Mouse (Mus musculus) limb, embryonic 12.5 days (tissue): ENCODE data around the gene Rtn4rl2. TPM values are rescaled to one million over a fixed set of nuclear protein-coding genes. Genes with fewer than 3 reads are reported as not detected.

ENCODE experiments used
- ATAC-seq: fragments of 200-750 bp; cut with Nextera tagmentation; 2 replicates; pipeline ENCODE4 v1.8.0; 2017; ENCODE audit warnings: low read depth, moderate TSS enrichment; ENCODE audit not compliant: insufficient number of reproducible peaks, insufficient read depth, low FRiP score, low TSS enrichment
- H3K27ac ChIP-seq: fragments of 300-500 bp; sonication (generic); 2 replicates; pipeline ENCODE4 v1.5.1; 2016; ENCODE audit warnings: mild to moderate bottlenecking, moderate library complexity
- H3K27me3 ChIP-seq: fragments of 300-500 bp; sonication (generic); 2 replicates; pipeline ENCODE4 v1.6.1; 2016; ENCODE audit warnings: mild to moderate bottlenecking, moderate library complexity
- H3K36me3 ChIP-seq: fragments of 300-500 bp; sonication (generic); 2 replicates; pipeline ENCODE4 v1.6.1; 2016; ENCODE audit warnings: mild to moderate bottlenecking, moderate library complexity
- H3K4me1 ChIP-seq: fragments of 300-500 bp; sonication (generic); replicated peaks from 2 replicates; pipeline ENCODE4 v1.6.1; 2016
- H3K4me2 ChIP-seq: fragments of 300-500 bp; sonication (generic); 2 replicates; pipeline ENCODE4 v1.6.1; 2016; ENCODE audit warnings: mild to moderate bottlenecking, moderate library complexity
- H3K4me3 ChIP-seq: fragments of 300-500 bp; sonication (generic); replicated peaks from 2 replicates; pipeline ENCODE4 v1.5.1; 2016; ENCODE audit warnings: mild to moderate bottlenecking
- H3K9ac ChIP-seq: fragments of 300-500 bp; sonication (generic); replicated peaks from 2 replicates; pipeline ENCODE4 v1.6.1; 2016; ENCODE audit warnings: mild to moderate bottlenecking, moderate library complexity
- H3K9me3 ChIP-seq: fragments of 300-500 bp; sonication (generic); 2 replicates; pipeline ENCODE4 v1.6.1; 2016; ENCODE audit warnings: mild to moderate bottlenecking, moderate library complexity
- WGBS: fragments of 180-500 bp; shearing (Covaris S2); methylation state at CpG from one replicate; pipeline ENCODE4 v1.1.7; 2016; 5-methylcytosine and 5-hydroxymethylcytosine counted together
- polyA plus RNA-seq: library from polyadenylated mRNA; unstranded; fragments of >200 nt; fragmentation: Nextera tagmentation; extraction: Ambion mirVana; gene quantifications from 2 replicates; pipeline ENCODE4 v1.2.1, GENCODE M21; 2016

Rtn4rl2 gene
- polyA plus RNA-seq, 1 experiment from 2014 or later: 0.84 TPM

DNA sequence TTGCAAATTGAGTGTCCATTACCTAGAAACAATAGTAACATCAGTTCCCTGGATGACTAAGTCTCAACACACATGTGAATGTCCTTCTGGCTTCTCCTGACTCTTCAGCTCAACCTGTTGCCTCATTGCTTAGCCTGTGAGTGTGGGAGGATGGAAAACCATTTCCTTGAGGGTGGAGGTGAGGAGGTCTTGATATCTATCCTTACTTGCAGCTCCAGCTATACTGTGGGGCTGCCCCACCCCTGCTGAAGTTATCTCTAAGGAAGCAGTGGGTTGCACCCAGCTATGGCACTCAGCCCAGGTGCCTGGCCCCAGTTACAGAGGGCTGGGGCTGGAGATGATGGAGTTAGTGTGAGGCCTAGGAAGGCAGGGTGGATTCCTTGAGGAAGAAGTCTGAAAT, 44.6 kb downstream of the Rtn4rl2 start:
- peaks cover 16% of the 10 kb centered on the region for H3K27me3 ChIP-seq
- peaks cover 27% of the 10 kb centered on the region for H3K4me1 ChIP-seq
- H3K27ac ChIP-seq: no peak overlapping the region
- peaks cover 28% of the 10 kb centered on the region; the same call in 1 of the 2 replicates for H3K36me3 ChIP-seq
- peak overlapping the region; percentile 70; the same call in 1 of the 2 replicates for H3K4me3 ChIP-seq
- H3K9ac ChIP-seq: no peak overlapping the region
- peak overlapping the region; percentile 94 for H3K4me2 ChIP-seq
- no peak for ATAC-seq
- no peaks in the 10 kb centered on the region for H3K9me3 ChIP-seq

DNA sequence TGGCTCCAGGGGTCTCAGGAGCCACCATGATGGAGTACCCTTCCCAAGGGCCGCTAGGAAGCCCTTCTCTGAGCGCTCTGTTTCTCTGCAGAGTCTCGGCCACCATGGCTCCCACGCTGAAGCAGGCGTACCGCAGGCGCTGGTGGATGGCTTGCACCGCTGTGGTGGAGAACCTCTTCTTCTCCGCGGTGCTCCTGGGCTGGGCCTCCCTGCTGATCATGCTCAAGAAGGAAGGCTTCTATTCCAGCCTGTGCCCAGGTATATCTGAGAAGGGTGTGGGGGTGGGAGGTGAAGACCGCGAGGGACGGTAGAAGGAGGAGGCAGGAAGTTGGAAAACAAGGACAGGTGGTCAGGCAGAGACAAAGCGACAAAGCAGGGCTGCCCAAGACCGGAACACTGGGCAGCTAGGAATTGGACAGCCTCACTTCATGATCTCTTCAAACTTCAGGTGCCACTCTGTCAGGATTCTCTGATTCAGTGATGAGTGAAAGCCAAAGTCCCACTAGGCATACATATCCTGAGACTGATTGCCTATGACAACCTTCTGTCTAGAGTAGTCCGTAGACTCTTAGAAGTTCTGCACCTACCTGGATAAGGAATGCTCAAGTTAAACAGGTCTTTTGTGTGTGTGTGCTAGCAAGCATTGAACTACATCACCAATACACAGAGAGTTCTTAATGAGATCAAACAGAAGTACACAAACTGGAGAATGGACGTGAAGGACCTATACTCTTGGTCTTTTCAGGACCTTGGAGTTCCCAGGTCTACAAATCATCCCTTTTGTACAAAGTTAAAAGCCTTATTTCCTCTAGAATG, 45.6 kb downstream of the Rtn4rl2 start:
- peaks cover 27% of the 10 kb centered on the region for H3K4me1 ChIP-seq
- H3K27me3 ChIP-seq: peaks cover 16% of the 10 kb centered on the region
- peak overlapping the region; percentile 95 for H3K27ac ChIP-seq
- H3K4me2 ChIP-seq: peak overlapping the region; percentile 94
- no peaks in the 10 kb centered on the region for H3K9me3 ChIP-seq
- H3K9ac ChIP-seq: peak overlapping the region; percentile 84
- H3K36me3 ChIP-seq: peaks cover 20% of the 10 kb centered on the region; the same call in 1 of the 2 replicates
- ATAC-seq: 0 out of 2 replicates have a peak, but pooled peaks have one; percentile 9
- H3K4me3 ChIP-seq: peak overlapping the region; percentile 70
- WGBS: 8% methylated on average over 17 of the region's 17 CpGs

DNA sequence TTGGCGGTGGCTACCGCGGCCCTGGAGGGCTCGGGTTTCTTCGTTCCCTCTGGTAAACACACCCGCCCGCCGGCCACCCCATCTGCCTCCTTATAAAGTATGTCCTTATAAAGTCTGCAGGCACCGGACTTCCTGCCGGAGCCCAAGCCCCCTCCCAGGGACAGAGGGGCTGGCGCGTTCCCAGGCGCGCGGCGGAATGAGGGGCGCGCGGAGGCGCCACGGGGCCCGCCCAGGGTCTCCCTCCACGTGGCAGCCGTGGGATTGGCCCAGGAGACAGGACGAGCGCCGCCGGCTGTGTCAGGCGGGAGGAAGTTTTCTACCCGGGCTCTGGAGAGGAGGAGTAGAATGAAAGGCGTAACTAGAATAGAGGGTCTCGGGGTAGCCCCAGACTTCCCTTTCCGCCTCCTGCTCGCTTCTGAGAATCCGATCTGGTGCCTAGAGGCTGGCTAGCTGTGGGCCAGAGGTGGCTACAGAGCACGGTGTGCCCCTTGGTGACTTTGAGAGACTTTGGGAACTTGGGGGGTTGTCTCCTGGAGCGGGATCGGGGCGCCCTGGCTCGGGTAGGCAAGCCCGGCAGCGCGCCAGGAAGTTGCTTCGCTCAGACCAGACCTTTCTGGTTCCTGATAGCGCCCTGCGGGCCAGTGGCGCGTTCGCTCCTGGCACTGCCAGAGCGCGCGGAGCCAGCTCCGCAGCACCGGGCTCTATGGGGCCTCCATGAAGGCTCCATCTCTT, 46.3 kb downstream of the Rtn4rl2 start:
- H3K9ac ChIP-seq: peak overlapping the region; percentile 84
- peak overlapping the region; percentile 70 for H3K4me3 ChIP-seq
- H3K27me3 ChIP-seq: peaks cover 16% of the 10 kb centered on the region
- peak overlapping the region; percentile 95 for H3K27ac ChIP-seq
- peaks cover 12% of the 10 kb centered on the region; the same call in 1 of the 2 replicates for H3K36me3 ChIP-seq
- peaks cover 27% of the 10 kb centered on the region for H3K4me1 ChIP-seq
- ATAC-seq: peak; percentile 92
- under 1% methylated on average over 54 of the region's 54 CpGs for WGBS
- H3K9me3 ChIP-seq: no peaks in the 10 kb centered on the region
- peak overlapping the region; percentile 94 for H3K4me2 ChIP-seq

DNA sequence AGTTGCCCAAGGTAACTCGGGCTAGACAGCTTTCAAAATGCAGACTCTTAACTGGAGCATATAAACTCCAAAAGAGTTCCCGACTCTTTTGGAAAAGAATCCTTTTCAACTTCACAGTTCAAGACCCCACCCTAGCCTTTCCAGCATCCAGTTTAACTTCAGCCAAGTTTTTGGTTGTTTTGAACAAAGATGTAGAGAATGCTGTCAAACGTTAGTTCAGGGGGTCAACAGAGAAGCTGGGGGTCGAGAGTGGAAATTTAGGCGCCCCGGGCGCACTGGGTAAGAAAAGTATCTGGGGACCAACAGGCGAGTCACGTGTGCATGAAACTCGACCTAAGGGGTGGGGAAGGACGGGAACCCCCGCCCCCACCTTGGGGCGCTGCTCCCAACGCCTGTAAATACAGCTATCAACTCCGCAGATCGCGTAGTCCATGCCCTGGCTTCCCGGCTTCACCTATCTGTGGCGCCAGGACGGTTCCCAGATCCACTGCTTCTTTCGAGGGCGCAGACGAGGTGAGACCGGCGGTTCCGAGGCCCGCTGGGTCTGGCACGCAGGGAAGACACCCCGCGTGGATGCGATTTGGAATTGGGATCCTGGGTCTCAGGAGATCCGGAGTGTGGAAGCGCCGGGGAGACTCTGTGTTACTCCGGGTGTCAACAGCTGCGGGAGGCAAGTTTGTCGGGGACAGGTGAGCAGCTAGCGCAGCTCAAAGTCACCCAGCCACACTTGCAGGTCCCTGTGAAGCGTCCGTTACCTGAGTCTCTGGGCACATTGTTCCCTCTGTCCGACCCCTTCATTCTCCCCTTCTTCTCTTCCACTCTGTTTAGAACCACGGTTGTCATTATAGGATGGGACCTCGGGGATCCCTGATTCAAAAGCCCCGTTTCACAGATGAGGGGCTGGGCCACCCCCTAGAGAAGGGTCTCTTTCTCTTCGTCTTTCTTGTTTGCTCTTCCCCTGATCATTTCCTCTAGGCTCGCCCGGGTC, 47.2 kb downstream of the Rtn4rl2 start:
- Histone ChIP-seq H3K27me3 (peaks cover 16% of the 10 kb centered on the region), H3K36me3 (peaks cover 6% of the 10 kb centered on the region; the same call in 1 of the 2 replicates), H3K27ac (peak overlapping the region; percentile 95), H3K9ac (peak overlapping the region; percentile 84), H3K4me1 (peaks cover 27% of the 10 kb centered on the region), H3K9me3 (no peaks in the 10 kb centered on the region), H3K4me2 (peak overlapping the region; percentile 94), H3K4me3 (peak overlapping the region; percentile 70)
- peak; percentile 43 for ATAC-seq
- WGBS: under 1% methylated on average over 47 of the region's 47 CpGs

DNA sequence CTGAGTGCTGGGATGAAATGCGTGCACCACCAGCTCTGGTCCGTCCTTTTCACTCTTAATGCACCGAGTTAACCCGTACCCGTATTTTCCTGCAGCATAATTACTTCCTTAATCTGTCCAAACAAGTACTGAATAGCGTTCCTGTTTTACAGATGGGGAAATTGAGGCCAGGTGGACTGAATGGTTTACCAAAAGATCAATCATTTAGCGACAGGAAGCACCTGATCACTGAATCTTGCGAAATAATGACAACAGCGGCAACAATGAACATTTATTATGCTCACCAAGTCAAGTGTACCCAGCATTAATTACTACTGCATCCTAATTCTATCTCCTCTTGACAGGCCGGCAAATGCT, 47.9 kb downstream of the Rtn4rl2 start, which contains the start of gene Slc43a1:
TSS of gene Slc43a1 (plus strand) at position 258 of the 357 bp plus-strand sequence.
- Histone ChIP-seq H3K27ac (peak within 1 kb of the TSS; percentile 95), H3K36me3 (0 out of 2 replicates have a peak, but pooled peaks cover 5% of the 10 kb centered on the region), H3K4me2 (peak within 1 kb of the TSS; percentile 94), H3K27me3 (peaks cover 16% of the 10 kb centered on the region), H3K4me3 (peak within 1 kb of the TSS; percentile 70), H3K4me1 (peaks cover 27% of the 10 kb centered on the region), H3K9ac (peak within 1 kb of the TSS; percentile 84), H3K9me3 (no peaks in the 10 kb centered on the region)
- 11% methylated on average over 10 of the region's 10 CpGs for WGBS
- ATAC-seq: no peak

DNA sequence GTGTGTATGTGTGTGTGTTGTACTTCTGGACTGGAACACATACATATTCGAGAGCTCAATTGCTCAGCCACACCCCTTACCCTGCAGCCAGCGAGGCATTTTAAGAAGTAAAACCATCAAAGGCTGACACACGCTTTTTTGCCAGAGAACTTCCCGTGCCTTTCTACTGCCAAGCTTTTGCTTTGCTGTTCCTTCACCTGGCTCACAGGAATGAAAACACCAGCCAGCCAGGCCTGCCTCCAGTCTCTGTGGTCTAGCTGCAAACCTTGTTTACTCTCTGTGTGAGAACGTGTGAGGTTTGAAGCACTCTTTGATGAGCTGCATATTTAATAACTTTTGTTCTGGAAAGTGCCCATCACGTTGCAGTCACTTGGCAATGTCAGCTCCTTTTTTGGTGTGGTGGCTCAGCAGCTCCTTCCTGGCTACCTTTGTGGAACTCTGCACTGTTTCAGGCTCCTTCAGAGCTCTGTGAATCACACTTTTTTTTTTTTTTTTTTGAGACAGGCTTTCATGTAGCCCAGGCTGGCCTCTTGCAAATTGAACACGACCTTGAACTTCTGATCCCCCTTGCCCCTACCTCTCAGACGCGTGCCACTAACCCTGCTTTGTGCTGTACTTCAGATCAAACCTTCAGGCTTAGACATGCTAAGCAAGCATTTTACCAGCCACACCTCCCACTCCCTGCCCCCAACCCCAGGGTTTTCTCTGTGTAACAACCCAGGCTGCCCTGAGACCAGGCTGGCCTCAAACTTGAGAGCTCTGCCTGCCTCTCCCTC, 48.5 kb downstream of the Rtn4rl2 start:
- no peaks in the 10 kb centered on the region for H3K9me3 ChIP-seq
- no peak for ATAC-seq
- H3K4me1 ChIP-seq: peaks cover 27% of the 10 kb centered on the region
- H3K4me2 ChIP-seq: peak overlapping the region; percentile 94; the same call in 1 of the 2 replicates
- peak overlapping the region; percentile 5; the same call in 1 of the 2 replicates for H3K4me3 ChIP-seq
- no peak overlapping the region for H3K27ac ChIP-seq
- H3K27me3 ChIP-seq: peaks cover 16% of the 10 kb centered on the region
- H3K36me3 ChIP-seq: 0 out of 2 replicates have a peak, but pooled peaks cover 5% of the 10 kb centered on the region
- no peak overlapping the region for H3K9ac ChIP-seq
- 21% methylated on average over 9 of the region's 9 CpGs for WGBS

DNA sequence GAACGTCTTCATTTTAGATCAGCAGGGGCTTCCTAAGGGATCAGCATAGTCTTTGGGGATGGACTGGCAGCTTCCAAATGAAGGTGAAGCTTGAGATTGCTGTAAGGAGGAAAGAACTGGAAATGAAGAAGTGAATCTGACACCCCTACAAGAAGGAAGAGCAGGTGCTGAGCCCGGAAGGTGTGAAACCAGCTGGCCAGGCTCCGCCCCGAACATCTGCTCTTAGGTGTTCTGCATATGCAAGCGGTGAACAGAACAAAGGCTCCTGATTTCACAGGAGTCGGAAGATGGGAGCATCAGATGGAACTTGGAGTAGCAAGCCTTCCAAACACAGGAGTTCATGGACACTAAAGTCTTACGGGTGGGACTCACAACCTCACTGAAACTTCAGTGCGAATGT, 49.4 kb downstream of the Rtn4rl2 start:
- Histone ChIP-seq H3K27ac (no peak overlapping the region), H3K4me2 (no peak overlapping the region), H3K27me3 (peaks cover 16% of the 10 kb centered on the region), H3K4me1 (peaks cover 25% of the 10 kb centered on the region), H3K4me3 (no peak overlapping the region), H3K36me3 (0 out of 2 replicates have a peak, but pooled peaks cover 3% of the 10 kb centered on the region), H3K9me3 (no peaks in the 10 kb centered on the region), H3K9ac (no peak overlapping the region)
- 43% methylated on average over 8 of the region's 8 CpGs for WGBS
- no peak for ATAC-seq

DNA sequence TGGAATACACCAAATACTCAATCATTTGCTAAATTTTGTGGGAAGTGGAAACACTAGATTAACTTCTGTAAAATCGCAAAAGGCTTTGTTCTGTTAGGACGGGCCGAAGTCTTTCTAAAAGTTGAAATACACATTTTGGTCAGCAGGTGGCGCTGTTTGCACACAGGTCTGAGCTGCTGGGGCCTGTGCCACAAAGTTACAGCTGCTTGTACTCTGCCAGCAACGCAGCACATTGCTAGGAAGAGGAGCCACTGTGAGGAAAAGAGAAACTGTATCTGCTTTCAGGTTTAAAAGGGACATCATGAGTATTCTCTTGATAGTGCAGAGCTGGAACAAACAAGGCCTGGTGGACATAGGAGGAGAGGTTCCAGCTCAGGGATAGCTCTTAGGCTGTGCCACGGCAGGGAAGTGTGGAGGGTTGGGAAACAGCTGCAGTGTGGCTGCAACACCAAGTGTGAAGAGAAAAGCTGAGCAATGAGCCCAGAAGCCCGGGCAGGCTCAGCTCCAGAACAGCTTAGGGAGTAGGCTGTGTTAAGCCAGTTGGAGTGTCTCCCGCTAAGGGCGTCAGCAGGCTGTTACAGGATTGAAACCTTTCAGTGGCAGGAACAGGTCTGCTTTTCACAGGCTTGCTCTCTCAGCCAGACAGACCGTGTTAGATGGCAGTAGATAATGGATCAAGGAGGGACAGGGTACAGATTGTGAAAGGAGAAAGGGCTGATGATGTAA, 54.7 kb downstream of the Rtn4rl2 start:
- 32% methylated on average over 10 of the region's 10 CpGs for WGBS
- no peaks in the 10 kb centered on the region for H3K9me3 ChIP-seq
- H3K4me1 ChIP-seq: peaks cover 7% of the 10 kb centered on the region
- H3K27ac ChIP-seq: peak overlapping the region; percentile 7; the same call in 1 of the 2 replicates
- no peaks in the 10 kb centered on the region for H3K27me3 ChIP-seq
- ATAC-seq: peak; percentile 61
- H3K36me3 ChIP-seq: peaks cover 15% of the 10 kb centered on the region; the same call in 1 of the 2 replicates
- H3K4me3 ChIP-seq: no peak overlapping the region
- H3K9ac ChIP-seq: no peak overlapping the region; the same call in 1 of the 2 replicates
- H3K4me2 ChIP-seq: no peak overlapping the region

DNA sequence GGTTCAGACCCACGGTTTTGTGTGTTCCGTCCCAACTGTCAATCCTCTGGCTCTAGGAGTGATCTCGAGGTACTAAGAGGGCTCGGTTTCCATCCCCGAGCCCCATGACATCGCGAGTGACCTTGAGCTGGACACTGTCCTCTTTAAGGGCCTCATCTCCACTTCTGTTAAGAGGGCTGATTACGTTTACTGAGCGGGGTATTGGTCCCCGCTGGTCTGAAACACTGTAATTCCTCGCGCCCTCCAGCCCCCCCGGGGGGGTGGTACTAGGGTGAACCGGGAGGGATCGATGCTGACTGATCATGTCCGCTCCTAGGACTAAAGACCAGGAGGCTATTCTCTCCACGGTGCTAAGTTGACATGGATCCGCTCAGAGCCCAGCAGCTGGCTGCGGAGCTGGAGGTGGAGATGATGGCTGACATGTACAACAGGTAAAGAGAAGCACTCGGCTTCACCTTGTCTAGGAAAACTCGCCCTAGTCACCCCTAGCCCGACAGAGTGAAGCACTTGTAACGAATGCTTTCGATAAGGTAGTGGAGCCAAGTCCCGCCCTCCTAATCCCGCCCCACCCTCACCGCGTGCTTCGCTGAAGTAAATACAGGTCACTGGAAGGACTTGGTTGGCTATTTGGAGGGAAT, 59.1 kb downstream of the Rtn4rl2 start:
- H3K27me3 ChIP-seq: no peaks in the 10 kb centered on the region
- 0 out of 2 replicates have a peak, but pooled peaks have one; percentile 2 for ATAC-seq
- H3K9me3 ChIP-seq: no peaks in the 10 kb centered on the region
- H3K4me3 ChIP-seq: peak overlapping the region; percentile 79
- H3K36me3 ChIP-seq: peaks cover 15% of the 10 kb centered on the region; the same call in 1 of the 2 replicates
- 1% methylated on average over 29 of the region's 29 CpGs for WGBS
- peaks cover 7% of the 10 kb centered on the region for H3K4me1 ChIP-seq
- H3K9ac ChIP-seq: peak overlapping the region; percentile 72
- H3K27ac ChIP-seq: no peak overlapping the region
- H3K4me2 ChIP-seq: peak overlapping the region; percentile 99
